Mouse (Mus musculus) erythroblast, adult 5-6 weeks (primary cell): ENCODE data around the gene Lama4. TPM values are rescaled to one million over a fixed set of nuclear protein-coding genes. Genes with fewer than 3 reads are reported as not detected.

Source experiments
- ATAC-seq: replicated peaks from 2 replicates; pipeline ENCODE4 v1.8.0; 2016; ENCODE audit warnings: moderate number of reproducible peaks, mild to moderate bottlenecking, moderate TSS enrichment, inconsistent platforms; ENCODE audit not compliant: poor library complexity, low FRiP score, severe bottlenecking
- total RNA-seq, 2 experiments: library from RNA; stranded (forward) in 1 of 2; stranded (reverse) in 1 of 2; fragments of 150-400 nt in 1 of 2; fragments of 200-764, 138-1000 nt in 1 of 2; gene quantifications; 2 replicates each; pipeline versions ENCODE4 v1.2.3 to v1.2.4; 2015 to 2017; ENCODE audit warnings: low replicate concordance in 2 of 2

The Lama4 gene
- total RNA-seq (2015; ENCODE audit: low replicate concordance) (not detected in 2 replicates), total RNA-seq (2017; ENCODE audit: low replicate concordance) (0.60 TPM in 1 of 2 replicates, not detected in the other)

- no peak for ATAC-seq
These were observed at the start of gene Lama4 for GRCm38 (mm10) chr10:38965075-38965781. Gene Lama4 (plus strand): TSS chr10:38965515.

GRCm38 (mm10) chr10:38916027-38916617 is 49.2 kb upstream of the Lama4 start:
- ATAC-seq, result no peak

- no peak for ATAC-seq
These were observed 36.2 kb upstream of the Lama4 start for GRCm38 (mm10) chr10:38928940-38929697.

- ATAC-seq, result no peak
These were observed 20.6 kb upstream of the Lama4 start for GRCm38 (mm10) chr10:38944701-38945100.

- ATAC-seq, result no peak
These were observed 3.4 kb upstream of the Lama4 start for GRCm38 (mm10) chr10:38961920-38962319.

GRCm38 (mm10) chr10:38964719-38965074 is 618 bp upstream of the Lama4 start:
- no peak for ATAC-seq

GRCm38 (mm10) chr10:38965857-38966256 is 542 bp downstream of the Lama4 start:
- no peak for ATAC-seq

- no peak for ATAC-seq
These were observed 1.3 kb downstream of the Lama4 start for GRCm38 (mm10) chr10:38966646-38967045.

- no peak for ATAC-seq
These were observed 3.2 kb downstream of the Lama4 start for GRCm38 (mm10) chr10:38968326-38969072.

GRCm38 (mm10) chr10:38969543-38969942 is 4.2 kb downstream of the Lama4 start:
- ATAC-seq, result no peak

GRCm38 (mm10) chr10:38969975-38970374 is 4.7 kb downstream of the Lama4 start:
- no peak for ATAC-seq

- ATAC-seq, result no peak
These were observed 7.1 kb downstream of the Lama4 start for GRCm38 (mm10) chr10:38972221-38972946.

- ATAC-seq, result no peak
These were observed 7.7 kb downstream of the Lama4 start for GRCm38 (mm10) chr10:38973016-38973415.

- ATAC-seq, result no peak
These were observed 12.9 kb downstream of the Lama4 start for GRCm38 (mm10) chr10:38978195-38978594.

GRCm38 (mm10) chr10:38979699-38980098 is 14.4 kb downstream of the Lama4 start:
- ATAC-seq, result no peak

GRCm38 (mm10) chr10:38980980-38981379 is 15.7 kb downstream of the Lama4 start:
- no peak for ATAC-seq

- no peak for ATAC-seq
These were observed 19.2 kb downstream of the Lama4 start for GRCm38 (mm10) chr10:38984358-38985075.

- ATAC-seq, result no peak
These were observed 20.7 kb downstream of the Lama4 start for GRCm38 (mm10) chr10:38986053-38986452.

GRCm38 (mm10) chr10:38992827-38993226 is 27.5 kb downstream of the Lama4 start:
- ATAC-seq, result no peak
